Mouse (Mus musculus) stomach, embryonic 16.5 days (tissue): ENCODE measurements around the gene Orc4. TPM values are rescaled to one million over a fixed set of nuclear protein-coding genes. Genes with fewer than 3 reads are reported as not detected.
A peak's percentile ranks its signal among the peaks of the same experiment; 100 is the strongest.

ENCODE experiments used
- ATAC-seq: fragments of 200-750 bp; cut with Nextera tagmentation; 2 replicates; pipeline ENCODE4 v1.8.0; 2017; ENCODE audit warnings: moderate number of reproducible peaks, moderate TSS enrichment; ENCODE audit not compliant: insufficient read depth, low FRiP score
- H3K27ac ChIP-seq: fragments of 300-500 bp; sonication (generic); 2 replicates; pipeline ENCODE4 v1.5.1; 2014; ENCODE audit warnings: low read length
- H3K27me3 ChIP-seq: fragments of 300-500 bp; sonication (generic); 2 replicates; pipeline ENCODE4 v1.6.1; 2014; ENCODE audit warnings: low read length, control low read depth, mixed read lengths; ENCODE audit not compliant: control insufficient read depth, insufficient read depth
- H3K36me3 ChIP-seq: fragments of 300-500 bp; sonication (generic); 2 replicates; pipeline ENCODE4 v1.6.1; 2014; ENCODE audit warnings: low read length; ENCODE audit not compliant: control insufficient read depth, insufficient read depth
- H3K4me1 ChIP-seq: fragments of 300-500 bp; sonication (generic); 2 replicates; pipeline ENCODE4 v1.6.1; 2014; ENCODE audit warnings: low read length, control low read depth, mixed read lengths; ENCODE audit not compliant: control insufficient read depth, insufficient read depth
- H3K4me2 ChIP-seq: fragments of 300-500 bp; sonication (generic); 2 replicates; pipeline ENCODE4 v1.6.1; 2014; ENCODE audit warnings: low read depth, low read length, mixed read lengths
- H3K4me3 ChIP-seq: fragments of 300-500 bp; sonication (generic); replicated peaks from 2 replicates; pipeline ENCODE4 v1.5.1; 2014; ENCODE audit warnings: mild to moderate bottlenecking, low read length
- H3K9ac ChIP-seq: fragments of 300-500 bp; sonication (generic); 2 replicates; pipeline ENCODE4 v1.6.1; 2014; ENCODE audit warnings: low read length
- H3K9me3 ChIP-seq: fragments of 300-500 bp; sonication (generic); replicated peaks from 2 replicates; pipeline ENCODE4 v1.6.1; 2016; ENCODE audit warnings: low read length, control low read depth; ENCODE audit not compliant: control insufficient read depth
- WGBS: fragments of 180-500 bp; shearing (Covaris S2); extraction: QIAGEN DNeasy Blood & Tissue Kit; methylation state at CpG from one replicate; pipeline ENCODE4 v1.1.7; 2014; 5-methylcytosine and 5-hydroxymethylcytosine counted together
- polyA plus RNA-seq: library from polyadenylated mRNA; unstranded; fragments of >200 nt; fragmentation: Nextera tagmentation; extraction: Ambion mirVana; gene quantifications from 2 replicates; pipeline ENCODE4 v1.2.1, GENCODE M21; 2015

Orc4 gene
- 90.8 and 102 TPM in 2 replicates for polyA plus RNA-seq

- WGBS: 0% methylated on average over 2 of the region's 2 CpGs
- H3K4me3 ChIP-seq: peak within 1 kb of the TSS; percentile 95
- H3K27me3 ChIP-seq: no peaks in the 10 kb centered on the region
Observed at GRCm38 (mm10) chr2:48950252-48950315, at the start of gene Orc4. TSS of gene Orc4 (minus strand) at chr2:48950277.

GRCm38 (mm10) chr2:48990322-48990721 is 40.2 kb upstream of the Orc4 start:
- Histone ChIP-seq H3K4me3 (no peak overlapping the region), H3K4me1 (no peaks in the 10 kb centered on the region), H3K9ac (no peak overlapping the region), H3K4me2 (no peak overlapping the region), H3K27me3 (no peaks in the 10 kb centered on the region), H3K9me3 (no peaks in the 10 kb centered on the region), H3K27ac (no peak overlapping the region), H3K36me3 (no peaks in the 10 kb centered on the region)
- no peak for ATAC-seq
- 89% methylated on average over 3 of the region's 3 CpGs for WGBS

More at GRCm38 (mm10) chr2:48950252-48950315, at the start of gene Orc4:
- Histone ChIP-seq H3K4me2 (peak within 1 kb of the TSS; percentile 65), H3K36me3 (no peaks in the 10 kb centered on the region), H3K9me3 (no peaks in the 10 kb centered on the region), H3K4me1 (peaks cover 3% of the 10 kb centered on the region), H3K27ac (peak within 1 kb of the TSS; percentile 98), H3K9ac (peak within 1 kb of the TSS; percentile 96)
- ATAC-seq: no peak

GRCm38 (mm10) chr2:48978920-48979319 is 28.8 kb upstream of the Orc4 start:
- no peaks in the 10 kb centered on the region for H3K4me1 ChIP-seq
- no peak overlapping the region for H3K27ac ChIP-seq
- no peak overlapping the region for H3K4me3 ChIP-seq
- H3K36me3 ChIP-seq: no peaks in the 10 kb centered on the region
- no peak for ATAC-seq
- H3K9ac ChIP-seq: no peak overlapping the region
- no peaks in the 10 kb centered on the region for H3K27me3 ChIP-seq
- 70% methylated on average over 3 of the region's 3 CpGs for WGBS
- no peak overlapping the region for H3K4me2 ChIP-seq
- H3K9me3 ChIP-seq: no peaks in the 10 kb centered on the region

- ATAC-seq: no peak
- no peaks in the 10 kb centered on the region for H3K9me3 ChIP-seq
- H3K4me3 ChIP-seq: no peak overlapping the region
- no peak overlapping the region for H3K9ac ChIP-seq
- H3K4me2 ChIP-seq: no peak overlapping the region
- no peak overlapping the region for H3K27ac ChIP-seq
- H3K27me3 ChIP-seq: no peaks in the 10 kb centered on the region
- H3K36me3 ChIP-seq: no peaks in the 10 kb centered on the region
- H3K4me1 ChIP-seq: no peaks in the 10 kb centered on the region
- WGBS: 44% methylated on average over 3 of the region's 3 CpGs
Observed at GRCm38 (mm10) chr2:48956591-48956990, 6.5 kb upstream of the Orc4 start.

- Histone ChIP-seq H3K36me3 (no peaks in the 10 kb centered on the region), H3K4me1 (peaks cover 3% of the 10 kb centered on the region), H3K4me2 (peak overlapping the region; percentile 65), H3K9me3 (no peaks in the 10 kb centered on the region), H3K9ac (peak overlapping the region; percentile 96), H3K4me3 (peak overlapping the region; percentile 95), H3K27me3 (no peaks in the 10 kb centered on the region), H3K27ac (peak overlapping the region; percentile 98)
- no peak for ATAC-seq
- 1% methylated on average over 6 of the region's 6 CpGs for WGBS
Observed at GRCm38 (mm10) chr2:48950316-48950880, 321 bp upstream of the Orc4 start.

- WGBS: 0% methylated on average over 9 of the region's 9 CpGs
- H3K27me3 ChIP-seq: no peaks in the 10 kb centered on the region
- H3K4me2 ChIP-seq: peak overlapping the region; percentile 65
- H3K27ac ChIP-seq: peak overlapping the region; percentile 98
- peak overlapping the region; percentile 95 for H3K4me3 ChIP-seq
- peak overlapping the region; percentile 96 for H3K9ac ChIP-seq
- H3K9me3 ChIP-seq: no peaks in the 10 kb centered on the region
- no peaks in the 10 kb centered on the region for H3K36me3 ChIP-seq
- ATAC-seq: peak; percentile 44
- peaks cover 3% of the 10 kb centered on the region for H3K4me1 ChIP-seq
Observed at GRCm38 (mm10) chr2:48949743-48950251, 280 bp downstream of the Orc4 start.

GRCm38 (mm10) chr2:48948841-48949584 is 1.1 kb downstream of the Orc4 start, which contains the start of gene Mbd5:
TSS of gene Mbd5 (plus strand) at chr2:48949508.
- ATAC-seq: peak; percentile 100
- under 1% methylated on average over 48 of the region's 49 CpGs for WGBS

GRCm38 (mm10) chr2:48947761-48948160 is 2.3 kb downstream of the Orc4 start:
- Histone ChIP-seq H3K36me3 (no peaks in the 10 kb centered on the region), H3K9ac (no peak overlapping the region), H3K4me3 (peak overlapping the region; percentile 95), H3K27ac (no peak overlapping the region), H3K4me1 (peaks cover 3% of the 10 kb centered on the region), H3K4me2 (peak overlapping the region; percentile 80), H3K27me3 (no peaks in the 10 kb centered on the region), H3K9me3 (no peaks in the 10 kb centered on the region)
- ATAC-seq: no peak
- WGBS: 64% methylated on average over 3 of the region's 3 CpGs

More at GRCm38 (mm10) chr2:48948841-48949584, 1.1 kb downstream of the Orc4 start, which contains the start of gene Mbd5:
- peak within 1 kb of the TSS; percentile 96 for H3K9ac ChIP-seq
- H3K4me3 ChIP-seq: peak within 1 kb of the TSS; percentile 95
- no peaks in the 10 kb centered on the region for H3K36me3 ChIP-seq
- H3K4me1 ChIP-seq: peaks cover 3% of the 10 kb centered on the region
- peak within 1 kb of the TSS; percentile 98 for H3K27ac ChIP-seq
- H3K9me3 ChIP-seq: no peaks in the 10 kb centered on the region
- H3K27me3 ChIP-seq: no peaks in the 10 kb centered on the region
- peak within 1 kb of the TSS; percentile 80 for H3K4me2 ChIP-seq

- Histone ChIP-seq H3K4me1 (no peaks in the 10 kb centered on the region), H3K27ac (no peak overlapping the region), H3K4me3 (no peak overlapping the region), H3K27me3 (no peaks in the 10 kb centered on the region), H3K9me3 (no peaks in the 10 kb centered on the region), H3K36me3 (no peaks in the 10 kb centered on the region), H3K9ac (no peak overlapping the region), H3K4me2 (no peak overlapping the region)
- 84% methylated on average over 2 of the region's 2 CpGs for WGBS
- ATAC-seq: no peak
Observed at GRCm38 (mm10) chr2:48935058-48935457, 15.0 kb downstream of the Orc4 start.
